Mouse (Mus musculus): ENCODE data around the gene Pid1. TPM values are rescaled to one million over a fixed set of nuclear protein-coding genes. Genes with fewer than 3 reads are reported as not detected.

Pid1 gene
- total RNA-seq, 1 experiment from 2014 or later, result 4.5 TPM

GRCm38 (mm10) chr1:84286682-84287111 lies 77.3 kb downstream of the Pid1 start:
- peak; percentile 62 to 69; a peak in 3 of 4 replicates for ATAC-seq (replicated peaks in 1 of 2; ENCODE audit: insufficient read depth in 1 of 2, low FRiP score in 2 of 2, low TSS enrichment in 1 of 2, low read depth in 1 of 2, poor library complexity in 2 of 2, severe bottlenecking in 2 of 2)

GRCm38 (mm10) chr1:84285620-84286019 lies 78.4 kb downstream of the Pid1 start:
- ATAC-seq (replicated peaks in 1 of 2; ENCODE audit: insufficient read depth in 1 of 2, low FRiP score in 2 of 2, low TSS enrichment in 1 of 2, low read depth in 1 of 2, poor library complexity in 2 of 2, severe bottlenecking in 2 of 2), result no peak

DNA sequence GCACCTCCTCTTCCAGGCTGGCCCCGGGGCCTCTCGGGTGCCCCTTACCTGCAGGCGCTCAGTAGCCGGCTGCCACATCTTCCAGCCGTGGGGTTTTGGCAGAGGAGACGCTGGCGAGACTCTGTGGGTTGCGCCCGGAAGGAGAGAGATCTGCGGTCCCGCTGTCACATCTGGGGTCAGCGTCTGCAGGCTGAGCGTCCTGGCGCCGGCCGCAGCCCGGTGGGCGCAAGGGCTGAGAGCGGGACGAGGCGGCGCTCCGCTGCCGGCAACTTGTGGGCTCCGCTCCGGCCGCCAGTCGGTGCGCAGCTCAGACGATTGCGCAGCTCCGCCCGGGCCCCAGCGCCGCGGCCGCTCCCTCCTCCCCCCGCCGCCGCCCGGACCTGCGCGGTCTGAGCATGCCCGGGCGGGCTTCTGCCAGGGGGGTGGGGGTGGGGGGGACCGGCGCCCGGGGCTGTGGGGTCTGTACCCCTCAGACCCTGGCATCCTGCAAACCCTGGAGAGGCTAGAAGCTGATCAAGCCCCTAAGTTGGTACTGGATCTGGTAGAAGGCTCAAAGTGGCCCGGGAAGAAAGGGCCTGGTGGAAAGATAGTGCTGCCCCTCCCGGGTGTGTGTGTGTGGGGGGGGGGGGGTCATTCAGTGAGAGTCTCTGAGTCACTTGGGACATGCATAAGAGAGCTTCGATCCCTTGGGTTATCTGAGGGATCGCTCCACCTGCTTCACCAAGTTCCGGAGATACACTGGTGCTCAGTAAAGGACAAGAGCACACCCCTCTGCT lies 79.5 kb downstream of the Pid1 start:
- ATAC-seq (replicated peaks in 1 of 2; ENCODE audit: insufficient read depth in 1 of 2, low FRiP score in 2 of 2, low TSS enrichment in 1 of 2, low read depth in 1 of 2, poor library complexity in 2 of 2, severe bottlenecking in 2 of 2), result peak; percentile 57 to 73

GRCm38 (mm10) chr1:84283119-84283518 lies 80.9 kb downstream of the Pid1 start:
- ATAC-seq (replicated peaks in 1 of 2; ENCODE audit: insufficient read depth in 1 of 2, low FRiP score in 2 of 2, low TSS enrichment in 1 of 2, low read depth in 1 of 2, poor library complexity in 2 of 2, severe bottlenecking in 2 of 2), result no peak

- no peak for ATAC-seq (replicated peaks in 1 of 2; ENCODE audit: insufficient read depth in 1 of 2, low FRiP score in 2 of 2, low TSS enrichment in 1 of 2, low read depth in 1 of 2, poor library complexity in 2 of 2, severe bottlenecking in 2 of 2)
Observed at GRCm38 (mm10) chr1:84280171-84280570, 83.8 kb downstream of the Pid1 start.

GRCm38 (mm10) chr1:84278359-84279255 lies 85.4 kb downstream of the Pid1 start:
- ATAC-seq (replicated peaks in 1 of 2; ENCODE audit: insufficient read depth in 1 of 2, low FRiP score in 2 of 2, low TSS enrichment in 1 of 2, low read depth in 1 of 2, poor library complexity in 2 of 2, severe bottlenecking in 2 of 2), result no peak

GRCm38 (mm10) chr1:84272951-84273350 lies 91.0 kb downstream of the Pid1 start:
- ATAC-seq (replicated peaks in 1 of 2; ENCODE audit: insufficient read depth in 1 of 2, low FRiP score in 2 of 2, low TSS enrichment in 1 of 2, low read depth in 1 of 2, poor library complexity in 2 of 2, severe bottlenecking in 2 of 2), result no peak

- no peak for ATAC-seq (replicated peaks in 1 of 2; ENCODE audit: insufficient read depth in 1 of 2, low FRiP score in 2 of 2, low TSS enrichment in 1 of 2, low read depth in 1 of 2, poor library complexity in 2 of 2, severe bottlenecking in 2 of 2)
Observed at GRCm38 (mm10) chr1:84271712-84272200, 92.2 kb downstream of the Pid1 start.

GRCm38 (mm10) chr1:84257656-84258055 lies 106.3 kb downstream of the Pid1 start:
- ATAC-seq (replicated peaks in 1 of 2; ENCODE audit: insufficient read depth in 1 of 2, low FRiP score in 2 of 2, low TSS enrichment in 1 of 2, low read depth in 1 of 2, poor library complexity in 2 of 2, severe bottlenecking in 2 of 2), result no peak

- no peak for ATAC-seq (replicated peaks in 1 of 2; ENCODE audit: insufficient read depth in 1 of 2, low FRiP score in 2 of 2, low TSS enrichment in 1 of 2, low read depth in 1 of 2, poor library complexity in 2 of 2, severe bottlenecking in 2 of 2)
Observed at GRCm38 (mm10) chr1:84254361-84254760, 109.6 kb downstream of the Pid1 start.

DNA sequence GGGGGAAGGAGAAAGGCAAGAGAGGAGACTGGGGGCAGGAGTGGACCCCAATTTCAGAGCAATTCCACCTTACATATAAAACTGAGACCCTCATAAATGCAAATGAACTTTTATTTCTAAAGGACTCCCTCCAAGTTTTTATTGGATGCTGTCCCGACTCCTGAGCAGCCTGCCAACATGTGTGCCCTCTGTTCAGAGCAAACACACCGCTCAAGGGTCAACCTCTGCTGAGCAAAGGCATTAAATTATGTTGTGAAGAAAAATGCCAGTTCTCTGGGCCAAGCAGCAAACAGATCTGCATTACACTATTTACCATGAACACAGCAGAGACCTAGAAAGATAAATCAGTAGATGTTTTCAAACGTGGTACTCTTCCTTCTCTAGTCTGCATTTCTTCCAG lies 110.1 kb downstream of the Pid1 start:
- ATAC-seq (replicated peaks in 1 of 2; ENCODE audit: insufficient read depth in 1 of 2, low FRiP score in 2 of 2, low TSS enrichment in 1 of 2, low read depth in 1 of 2, poor library complexity in 2 of 2, severe bottlenecking in 2 of 2), result no peak

- ATAC-seq (replicated peaks in 1 of 2; ENCODE audit: insufficient read depth in 1 of 2, low FRiP score in 2 of 2, low TSS enrichment in 1 of 2, low read depth in 1 of 2, poor library complexity in 2 of 2, severe bottlenecking in 2 of 2), result peak in 1 of 2 experiments; percentile 36; a peak in 1 of 4 replicates
Observed at GRCm38 (mm10) chr1:84251205-84251604, 112.8 kb downstream of the Pid1 start.

DNA sequence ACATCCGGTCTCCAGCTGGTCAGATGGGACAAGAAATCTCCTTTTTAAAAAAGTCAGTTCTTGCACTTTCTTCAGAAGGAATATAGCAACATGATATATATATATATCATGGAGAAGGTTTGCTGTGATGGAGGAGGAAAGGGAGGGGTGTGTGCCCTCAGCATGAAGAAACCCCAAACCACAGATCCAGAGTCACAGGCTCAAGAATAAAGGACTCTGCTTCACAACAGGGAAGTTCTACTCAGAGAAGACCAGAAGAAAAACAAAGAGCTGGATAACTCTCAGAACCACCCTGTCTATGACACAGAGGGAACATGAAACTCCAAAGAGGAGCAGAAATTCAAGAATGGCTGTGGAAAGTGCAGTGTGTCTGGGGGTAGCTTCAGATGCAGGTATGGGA lies 113.2 kb downstream of the Pid1 start:
- peak; percentile 67 to 92 for ATAC-seq (replicated peaks in 1 of 2; ENCODE audit: insufficient read depth in 1 of 2, low FRiP score in 2 of 2, low TSS enrichment in 1 of 2, low read depth in 1 of 2, poor library complexity in 2 of 2, severe bottlenecking in 2 of 2)

GRCm38 (mm10) chr1:84249772-84250338 lies 114.1 kb downstream of the Pid1 start:
- ATAC-seq (replicated peaks in 1 of 2; ENCODE audit: insufficient read depth in 1 of 2, low FRiP score in 2 of 2, low TSS enrichment in 1 of 2, low read depth in 1 of 2, poor library complexity in 2 of 2, severe bottlenecking in 2 of 2), result no peak

DNA sequence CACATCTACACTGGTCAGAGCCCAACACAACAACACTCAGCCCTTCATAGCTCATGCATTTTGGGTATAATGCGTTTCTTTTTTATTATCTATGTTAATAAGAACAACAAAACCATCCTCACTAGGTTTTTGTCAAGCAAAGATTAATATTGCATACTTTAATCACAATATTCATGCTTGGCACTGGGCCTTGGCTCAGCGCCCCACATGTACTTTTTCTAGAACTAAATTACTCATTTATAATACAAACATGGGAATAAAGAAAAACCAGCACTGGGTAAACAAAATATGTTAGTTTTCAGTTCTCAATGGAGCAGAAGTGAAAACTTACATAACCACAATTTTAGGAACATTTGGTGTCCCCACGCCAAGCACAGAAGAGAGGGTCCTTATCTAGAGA lies 116.9 kb downstream of the Pid1 start:
- no peak for ATAC-seq (replicated peaks in 1 of 2; ENCODE audit: insufficient read depth in 1 of 2, low FRiP score in 2 of 2, low TSS enrichment in 1 of 2, low read depth in 1 of 2, poor library complexity in 2 of 2, severe bottlenecking in 2 of 2)

- peak; percentile 28 to 52; a peak in 2 of 4 replicates for ATAC-seq (replicated peaks in 1 of 2; ENCODE audit: insufficient read depth in 1 of 2, low FRiP score in 2 of 2, low TSS enrichment in 1 of 2, low read depth in 1 of 2, poor library complexity in 2 of 2, severe bottlenecking in 2 of 2)
Observed at GRCm38 (mm10) chr1:84241192-84241828, 122.7 kb downstream of the Pid1 start.

- peak; percentile 51 to 52; a peak in 2 of 4 replicates for ATAC-seq (replicated peaks in 1 of 2; ENCODE audit: insufficient read depth in 1 of 2, low FRiP score in 2 of 2, low TSS enrichment in 1 of 2, low read depth in 1 of 2, poor library complexity in 2 of 2, severe bottlenecking in 2 of 2)
Observed at GRCm38 (mm10) chr1:84240203-84240602, 123.8 kb downstream of the Pid1 start.
